In genomic region chr9:87562796-87563195, GRCm38 (mm10) we compare ENCODE assay signal across 21 mouse cellular contexts.
"Had no signal": no experiment of that assay in that cellular context is flagged by ENCODE, and none has a peak within 500 bp of the region (broad histone marks: within the 10 kb centered on the region; RNA-seq: fewer than 3 reads in every experiment).

No protein-coding gene starts in this region.

- H3K9me3 ChIP-seq: intestine, embryonic 15.5 days; limb, embryonic 15.5 days; midbrain, embryonic 10.5 days; midbrain, embryonic 13.5 days; neural tube, embryonic 13.5 days; stomach, embryonic 15.5 days had no signal

- H3K4me2 ChIP-seq: intestine, embryonic 15.5 days; limb, embryonic 15.5 days; liver, embryonic 11.5 days; lung, embryonic 14.5 days; midbrain, embryonic 13.5 days; neural tube, embryonic 13.5 days; stomach, embryonic 15.5 days had no signal

- H3K27ac ChIP-seq: intestine, embryonic 15.5 days; layer of hippocampus, adult 2 months; limb, embryonic 15.5 days; liver, embryonic 14.5 days; macrophage; midbrain, embryonic 10.5 days; midbrain, embryonic 13.5 days; neural tube, embryonic 13.5 days; stomach, embryonic 15.5 days had no signal

- H3K4me3 ChIP-seq: intestine, embryonic 15.5 days; layer of hippocampus, adult 2 months; limb, embryonic 15.5 days; midbrain, embryonic 10.5 days; midbrain, embryonic 13.5 days; neural tube, embryonic 13.5 days; stomach, embryonic 15.5 days had no signal

- H3K4me1 ChIP-seq: intestine, embryonic 15.5 days; limb, embryonic 15.5 days; midbrain, embryonic 10.5 days; midbrain, embryonic 13.5 days; neural tube, embryonic 13.5 days; stomach, embryonic 15.5 days had no signal

- H3K27me3 ChIP-seq: intestine, embryonic 15.5 days; limb, embryonic 15.5 days; midbrain, embryonic 13.5 days; neural tube, embryonic 13.5 days; stomach, embryonic 15.5 days had no signal

- H3K36me3 ChIP-seq: intestine, embryonic 15.5 days; limb, embryonic 15.5 days; midbrain, embryonic 10.5 days; midbrain, embryonic 13.5 days; neural tube, embryonic 13.5 days; stomach, embryonic 15.5 days had no signal

- H3K9ac ChIP-seq: intestine, embryonic 15.5 days; limb, embryonic 15.5 days; liver, embryonic 14.5 days; liver, postnatal 0 days; lung, embryonic 14.5 days; midbrain, embryonic 13.5 days; neural tube, embryonic 13.5 days; stomach, embryonic 15.5 days had no signal

- DNase-seq: kidney, adult 18-20 months; kidney, postnatal 14 days; layer of hippocampus, adult 9-11 months; liver, postnatal 0 days; lung, embryonic 14.5 days; retina, postnatal 1 day; right cerebral cortex, postnatal 25 days; spleen, adult 18-20 months; thymus, postnatal 25 days had no signal

- ATAC-seq: intestine, embryonic 15.5 days; liver, postnatal 0 days; lung, postnatal 0 days; midbrain, embryonic 13.5 days; midbrain, embryonic 16.5 days had no signal
